Mouse (Mus musculus): Measurements from ENCODE around the gene Cacna2d3.

The Cacna2d3 gene

GRCm38 (mm10) chr14:28886661-28887060, 835.0 kb downstream of the Cacna2d3 start:
- no peak for DNase-seq

DNA sequence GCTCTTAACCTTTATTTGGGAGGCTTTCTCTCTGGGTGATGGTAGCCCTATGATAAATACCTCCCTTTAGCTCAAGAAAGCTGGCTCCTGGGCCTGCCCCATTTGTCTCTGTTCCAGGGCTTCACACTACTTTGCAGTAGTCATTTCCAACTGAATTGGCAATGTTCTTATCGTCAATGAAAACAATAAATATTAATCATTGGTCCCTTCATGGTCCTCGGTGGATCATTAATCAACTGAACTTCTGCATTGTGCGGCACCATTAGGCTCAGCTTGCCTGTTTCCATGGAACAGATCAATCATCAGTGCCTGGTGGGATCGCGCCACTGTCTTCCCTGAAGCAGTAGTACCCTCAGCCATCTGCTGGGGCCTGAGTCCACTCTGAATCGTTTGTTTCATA, 850.7 kb downstream of the Cacna2d3 start:
- DNase-seq = no peak

GRCm38 (mm10) chr14:28870382-28870781, 851.3 kb downstream of the Cacna2d3 start:
- DNase-seq = no peak

DNA sequence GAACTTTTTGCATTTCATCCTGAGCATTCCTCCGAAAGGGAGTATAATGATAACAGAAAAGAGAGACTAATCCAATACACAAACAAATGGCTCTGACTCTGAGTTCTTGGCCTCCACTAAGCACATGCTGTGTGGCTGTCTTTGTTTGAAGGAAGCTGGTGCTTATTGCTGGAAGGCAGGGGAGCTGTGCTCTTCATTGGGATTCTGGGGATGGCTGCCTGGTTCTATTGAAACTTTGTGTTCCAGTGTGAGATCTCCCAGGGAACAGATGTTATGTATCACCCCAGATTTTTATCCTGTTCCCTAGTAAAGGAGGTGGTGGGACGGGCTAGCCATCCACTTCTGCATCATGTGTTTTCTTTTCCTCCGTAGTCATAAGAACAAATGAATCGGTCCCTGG, 856.7 kb downstream of the Cacna2d3 start:
- DNase-seq = no peak

- no peak for DNase-seq
These were observed 860.5 kb downstream of the Cacna2d3 start for GRCm38 (mm10) chr14:28861142-28861541.
